Mouse (Mus musculus): ENCODE measurements at regions not wholly inside any gene's neighbourhood (a gene's known extent, or its start where the extent isn't known, plus 50 kb on each side); places are given as distances from the start of the nearest gene placed in this dataset.

DNA sequence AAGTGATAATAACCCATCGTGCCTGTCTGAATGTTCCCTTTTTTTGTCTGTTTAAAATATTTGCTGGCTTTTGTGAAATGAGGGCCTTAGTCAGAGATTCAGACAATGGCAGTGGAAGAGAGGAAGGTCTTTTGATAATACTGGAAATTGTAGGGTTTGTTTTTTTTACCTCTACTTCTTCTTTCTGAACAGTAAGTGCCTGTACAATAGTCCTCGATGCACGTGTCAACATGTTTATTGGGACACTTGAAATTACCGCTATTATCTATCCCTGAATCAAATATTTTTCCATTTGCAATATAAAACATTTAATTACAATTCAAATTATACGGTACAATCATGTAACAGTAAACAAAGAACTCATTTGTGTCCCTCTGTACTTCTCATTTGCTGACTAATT, 733.5 kb downstream of the Fam19a2 start:
- DNase-seq, result no peak

DNA sequence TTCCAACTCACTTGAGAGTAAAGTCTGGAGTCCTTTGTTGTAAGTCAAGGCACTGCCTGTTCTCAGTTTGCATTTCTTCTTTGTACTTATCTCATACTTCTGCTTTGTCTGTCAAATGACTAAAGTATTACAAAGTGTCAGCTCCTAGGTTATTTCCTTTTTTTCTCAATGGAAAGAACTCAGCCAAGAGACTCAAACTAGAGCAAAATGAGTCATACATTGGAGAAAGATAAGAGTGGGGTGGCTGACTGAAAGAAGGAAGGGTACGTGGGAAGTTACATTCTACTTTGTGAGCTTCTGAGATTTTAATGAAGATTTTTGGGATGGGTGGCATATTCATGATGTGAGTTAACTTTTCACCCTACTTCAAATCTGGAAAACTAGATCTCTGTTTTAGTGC, 735.2 kb downstream of the Fam19a2 start:
- no peak for DNase-seq

DNA sequence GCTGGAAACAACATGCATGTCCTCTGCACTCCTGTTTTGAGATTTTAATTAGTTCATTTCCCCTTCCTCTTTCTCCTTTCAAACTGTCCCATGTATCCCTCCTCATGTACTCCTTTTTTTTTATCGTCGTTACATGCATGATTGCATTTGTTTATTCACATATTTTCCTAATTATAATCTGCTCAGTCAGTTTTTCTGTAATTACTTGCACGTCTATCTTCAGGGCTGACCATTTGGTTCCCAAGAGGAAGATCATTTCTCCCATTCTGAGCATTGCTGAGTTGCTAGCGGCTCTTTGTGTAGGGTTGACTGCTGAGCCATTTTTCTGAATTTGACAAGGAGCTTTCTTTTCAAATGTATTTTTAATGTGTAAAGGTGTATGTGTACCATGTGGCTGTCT, 781.2 kb downstream of the Fam19a2 start:
- DNase-seq, result no peak

DNA sequence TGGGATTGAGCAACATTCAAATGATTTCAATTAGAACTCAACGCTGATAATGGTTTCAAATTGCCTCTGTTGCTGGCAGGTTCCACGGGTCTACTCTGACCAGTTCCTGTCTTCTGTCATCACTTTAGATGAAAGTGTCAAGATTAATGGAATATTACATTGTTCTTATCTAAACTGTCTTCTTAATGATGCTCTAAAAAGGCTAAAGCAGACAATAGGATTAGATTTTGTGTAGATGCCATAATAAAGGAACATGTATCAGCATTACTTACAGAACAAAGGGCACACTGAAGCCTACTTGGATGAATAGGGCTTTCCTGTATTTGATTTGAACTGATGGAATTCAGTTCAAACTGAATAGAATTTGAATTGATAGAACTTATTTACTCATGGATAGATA, 782.0 kb downstream of the Fam19a2 start:
- no peak for DNase-seq

DNA sequence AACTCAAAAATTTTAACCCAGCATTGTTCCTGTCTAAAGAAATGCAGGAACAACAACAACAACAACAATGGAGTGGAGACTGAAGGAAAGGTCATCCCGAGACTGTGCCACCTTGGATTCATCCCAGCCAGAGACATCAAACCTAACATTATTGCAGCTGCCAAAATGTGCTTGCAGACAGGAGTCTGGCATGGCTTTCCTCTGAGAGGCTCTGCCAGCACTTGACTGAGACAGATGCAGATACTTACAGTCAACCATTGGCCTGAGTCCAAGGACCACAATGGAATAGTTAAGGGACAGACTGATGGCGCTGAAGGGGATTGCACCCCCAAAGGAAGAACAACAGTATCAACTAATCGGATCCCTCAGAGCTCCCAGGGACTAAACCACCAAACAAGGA, 819.0 kb downstream of the Fam19a2 start:
- DNase-seq, result peak; percentile 41 to 51

DNA sequence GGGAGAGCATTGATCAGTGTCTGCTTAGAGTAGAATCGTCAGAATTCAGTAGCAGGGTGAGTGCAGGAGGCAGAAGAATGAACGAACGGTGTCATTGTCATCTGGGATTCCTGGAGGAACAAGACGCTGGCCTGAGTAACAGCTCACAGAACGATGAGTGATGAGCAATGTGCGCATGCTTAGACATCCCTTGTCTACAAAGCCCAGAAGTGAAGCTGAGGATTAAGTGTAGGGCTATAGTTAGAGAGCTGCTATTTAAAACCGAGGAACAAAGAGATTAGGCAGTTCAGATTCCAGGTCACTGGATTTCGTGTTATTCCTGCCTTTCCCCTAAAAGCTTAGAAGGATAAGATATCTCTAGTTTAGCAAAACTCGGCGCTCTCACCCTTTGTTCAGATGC, 826.8 kb downstream of the Fam19a2 start:
- no peak for DNase-seq

DNA sequence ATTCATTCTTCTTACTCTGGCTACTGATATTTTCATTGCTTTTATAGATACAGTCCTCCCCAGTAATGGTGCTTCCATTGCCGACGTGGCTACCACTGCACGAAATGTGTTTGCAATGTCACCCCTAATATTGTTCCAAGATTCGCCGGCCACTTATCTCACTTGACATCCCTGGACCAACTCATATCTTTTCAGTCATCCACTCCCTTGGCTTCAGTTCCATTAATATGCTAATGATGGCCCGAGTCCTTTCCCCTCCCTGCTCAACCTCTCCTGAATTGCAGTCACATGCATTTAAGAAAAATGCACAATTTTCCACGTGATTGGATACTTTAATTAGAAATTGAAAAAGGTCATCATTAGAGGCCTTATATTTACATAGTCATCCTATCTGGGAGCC, 827.6 kb downstream of the Fam19a2 start:
- no peak for DNase-seq

DNA sequence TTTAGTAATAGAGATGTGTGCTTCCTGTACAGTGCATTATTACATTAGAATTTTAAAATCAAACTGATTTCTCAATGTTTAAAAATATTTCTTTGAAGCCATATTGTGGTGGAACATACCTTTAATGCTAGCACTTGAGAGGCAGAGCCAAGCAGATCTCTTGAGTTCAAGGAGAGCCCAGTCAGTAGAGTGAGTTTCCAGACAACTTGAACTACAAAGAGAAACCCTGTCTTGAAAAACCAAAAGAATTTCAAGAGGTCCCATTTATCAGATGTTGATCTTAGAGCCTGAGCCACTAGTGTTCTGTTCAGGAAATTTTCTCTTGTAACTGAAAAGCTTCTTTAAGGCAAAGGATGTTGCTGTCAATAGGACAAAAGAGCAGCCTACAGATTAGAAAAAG, 855.8 kb downstream of the Fam19a2 start:
- no peak for DNase-seq

DNA sequence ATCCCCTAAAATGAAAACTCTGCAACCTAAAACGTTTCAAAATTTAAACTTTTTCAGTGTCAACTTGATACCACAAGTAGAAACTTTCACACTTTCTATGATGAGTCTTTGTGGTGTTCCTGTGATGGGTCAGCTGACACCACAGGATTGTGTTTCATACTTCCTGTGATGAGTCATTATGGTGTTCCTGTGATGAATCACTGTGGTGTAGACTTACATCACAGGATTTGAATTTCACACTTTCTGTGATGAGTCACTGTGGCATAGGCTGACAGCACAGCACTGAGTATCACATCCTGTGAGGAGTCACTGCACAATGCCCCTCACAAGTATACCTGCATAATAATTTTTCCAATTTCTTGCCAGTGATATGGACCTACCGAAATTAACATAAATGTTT, 874.7 kb downstream of the Fam19a2 start:
- DNase-seq, result no peak

DNA sequence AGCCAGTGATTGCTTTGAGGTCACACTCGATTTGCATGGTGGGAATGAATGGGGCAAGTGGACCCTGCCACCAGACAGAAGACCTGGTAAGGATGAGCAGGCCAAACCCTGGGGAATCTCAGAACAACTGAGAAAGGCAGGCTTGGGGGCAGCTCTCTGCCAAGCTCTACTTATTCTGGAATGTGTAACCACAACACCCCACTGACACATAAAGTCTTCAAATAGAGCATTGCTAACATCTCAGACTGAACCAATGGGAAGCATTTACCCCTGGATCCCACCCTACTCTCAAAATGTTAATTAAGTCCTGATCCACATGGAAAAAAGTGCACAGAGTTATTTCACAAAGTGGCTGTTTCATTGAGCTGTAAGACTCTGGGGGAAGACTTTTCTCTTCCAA, 878.5 kb downstream of the Fam19a2 start:
- no peak for DNase-seq

DNA sequence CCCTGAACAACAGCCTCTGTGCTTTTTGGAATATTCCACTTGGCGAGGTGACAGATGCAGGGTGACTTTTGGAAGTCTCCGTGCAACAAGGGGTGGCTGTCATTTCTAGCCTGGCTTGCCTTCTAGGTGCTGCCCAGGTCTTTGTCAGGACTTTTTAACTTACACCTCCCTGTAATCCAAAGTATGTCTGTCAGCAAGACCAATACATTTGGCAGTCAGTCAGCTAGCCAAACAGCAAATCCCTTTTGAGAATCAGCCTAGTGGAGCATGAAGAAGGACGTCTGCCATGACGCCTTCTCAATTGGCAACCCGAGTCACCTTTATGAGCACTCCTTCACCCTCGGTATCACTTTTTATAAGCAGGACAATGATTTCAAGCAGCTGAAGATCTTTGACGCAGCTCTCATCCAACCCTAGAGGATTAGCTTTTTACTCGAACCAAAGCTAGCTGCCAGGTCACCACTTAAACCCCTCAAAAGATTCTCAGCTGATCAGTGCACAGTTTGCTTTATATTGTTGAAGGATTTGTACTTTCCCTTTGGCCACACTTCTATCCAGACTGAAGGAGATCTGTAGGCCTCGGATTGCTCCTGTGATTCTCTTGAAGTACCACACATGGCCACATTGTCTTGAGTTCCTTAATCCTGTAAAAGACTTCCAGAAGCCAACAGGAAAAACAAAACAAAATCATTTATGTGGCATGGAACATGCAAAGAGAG, 883.1 kb downstream of the Fam19a2 start:
- peak; percentile 41 to 48 for DNase-seq

DNA sequence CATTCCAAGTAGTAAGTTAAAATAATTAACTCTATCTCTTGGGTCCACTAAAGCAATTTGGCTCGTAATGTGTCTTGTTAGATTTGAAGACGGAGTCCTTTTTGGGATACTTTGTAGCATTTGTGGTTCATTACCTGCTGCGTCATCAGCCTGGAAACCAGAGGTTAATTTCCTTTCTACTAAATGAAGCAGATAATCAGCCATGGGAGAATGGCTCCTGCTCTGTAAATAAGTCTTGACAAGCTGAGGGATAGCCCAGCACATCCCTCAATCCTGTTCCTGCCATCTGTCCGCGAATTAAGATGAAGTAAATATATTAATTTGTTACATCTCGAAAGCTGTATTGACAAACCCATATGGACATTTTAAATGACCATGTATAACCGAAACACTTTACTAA, 899.6 kb downstream of the Fam19a2 start:
- peak; percentile 13 to 14 for DNase-seq

DNA sequence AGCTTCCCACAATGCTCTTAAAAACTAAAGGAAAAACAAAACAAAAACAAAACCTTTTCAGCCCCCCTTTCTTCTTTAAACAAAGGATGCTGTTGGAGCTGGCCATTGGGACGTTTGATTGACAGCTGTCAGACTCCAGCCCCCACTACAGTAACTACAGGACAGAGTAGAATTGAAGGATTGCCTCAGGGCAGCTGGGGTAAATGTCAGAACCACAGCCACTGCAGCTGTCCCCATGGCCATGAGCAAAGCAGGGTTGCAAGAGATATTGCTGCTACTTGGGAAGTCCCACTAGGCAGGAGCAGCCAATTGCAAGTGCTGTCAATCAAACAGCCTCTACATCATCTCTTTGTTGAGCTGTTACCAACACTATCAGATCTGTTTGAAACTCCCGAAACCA, 911.8 kb downstream of the Fam19a2 start:
- DNase-seq, result no peak

DNA sequence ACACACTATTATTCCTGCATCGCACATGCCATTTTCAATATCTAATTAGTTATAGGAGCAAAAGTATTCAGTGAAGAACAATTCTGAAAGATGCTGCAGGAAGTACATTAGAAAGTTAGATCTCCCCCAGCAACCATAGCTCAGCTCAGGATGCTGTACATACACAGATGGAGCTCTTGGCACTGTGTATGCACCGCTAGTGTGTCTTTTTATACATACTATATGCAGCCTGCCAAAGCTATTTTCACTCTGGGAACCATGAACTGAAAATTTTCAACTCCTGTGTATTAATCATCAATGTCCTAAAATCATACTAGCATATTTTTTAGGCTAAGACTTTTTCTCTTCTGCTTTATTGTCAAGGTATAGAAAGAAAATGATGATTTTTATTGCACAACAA, 944.5 kb downstream of the Fam19a2 start:
- no peak for DNase-seq

DNA sequence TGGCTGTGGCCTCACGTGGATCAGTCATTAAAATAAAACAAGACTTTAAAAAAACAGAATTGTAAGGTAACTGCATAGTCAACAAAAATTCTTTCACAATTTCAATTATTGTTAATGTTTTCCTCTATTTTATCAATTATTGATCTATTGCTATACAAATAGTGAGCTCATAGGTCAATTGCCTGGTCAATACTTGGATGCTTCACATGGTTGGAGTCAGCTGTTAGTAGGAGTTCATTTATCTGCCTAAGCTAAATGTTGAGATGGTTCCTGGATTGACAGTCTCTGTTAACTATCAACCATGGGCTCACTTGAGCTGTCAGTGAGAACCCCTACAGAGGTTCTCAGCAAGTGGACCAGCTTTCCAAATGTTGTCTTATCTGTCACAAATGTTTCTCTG, 955.7 kb downstream of the Fam19a2 start:
- no peak for DNase-seq

DNA sequence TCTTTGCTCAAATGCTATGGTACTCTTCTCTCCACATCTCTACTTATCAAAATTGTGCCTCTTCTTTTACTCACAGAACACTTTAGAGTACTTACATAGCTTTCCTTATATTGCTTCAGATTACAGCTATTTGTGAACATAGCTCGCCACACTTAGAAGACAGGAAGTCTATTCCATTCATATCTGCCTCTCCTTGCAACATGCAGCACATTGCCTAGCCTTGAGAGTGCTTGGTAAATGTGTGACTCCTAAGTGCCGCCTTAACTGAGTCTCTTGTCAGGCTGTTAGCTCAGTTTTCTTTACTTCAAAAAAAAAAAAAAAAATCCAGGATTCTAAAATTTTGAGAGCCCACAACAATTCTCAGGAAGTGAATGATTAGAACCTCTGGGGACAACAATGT, 958.3 kb downstream of the Fam19a2 start:
- no peak for DNase-seq

DNA sequence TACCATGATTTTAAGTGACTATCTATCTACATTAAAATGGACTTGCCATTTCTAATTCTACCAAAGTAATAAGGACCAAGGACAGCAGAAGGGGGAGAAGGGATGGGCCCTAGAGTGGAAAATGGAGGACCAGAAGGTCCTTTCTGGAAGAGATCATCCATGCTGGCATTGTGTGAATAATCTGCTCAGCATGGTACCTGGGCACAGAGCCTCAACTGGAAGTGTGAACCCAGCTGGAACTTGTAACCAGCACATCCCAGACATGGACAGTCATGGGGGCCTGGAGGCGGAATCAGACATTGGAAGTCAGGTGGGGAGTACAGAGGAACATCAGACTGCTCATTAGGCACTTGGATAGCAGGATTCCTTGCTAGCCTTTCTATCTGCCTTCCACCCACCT, 963.3 kb downstream of the Fam19a2 start:
- peak; percentile 58 to 68 for DNase-seq

DNA sequence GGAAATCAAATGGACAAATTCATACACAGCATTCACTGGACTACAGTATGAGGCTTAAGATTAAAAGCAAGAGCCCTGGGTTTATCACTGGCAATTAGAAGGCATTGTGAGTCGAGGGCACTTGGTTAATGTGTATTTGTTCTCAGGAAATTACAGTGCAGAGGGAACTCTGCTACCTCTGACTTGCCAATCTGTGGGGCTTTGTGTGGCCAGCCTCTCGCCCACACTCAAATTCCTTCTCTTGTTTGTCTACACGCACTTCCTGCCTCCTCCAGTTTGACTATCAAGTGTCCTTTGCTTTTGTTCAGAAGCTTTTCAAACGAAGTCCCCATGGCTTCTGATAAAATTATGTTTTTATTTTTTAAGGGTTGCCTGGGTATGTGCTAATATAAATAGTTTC, 985.6 kb downstream of the Fam19a2 start:
- DNase-seq, result no peak

DNA sequence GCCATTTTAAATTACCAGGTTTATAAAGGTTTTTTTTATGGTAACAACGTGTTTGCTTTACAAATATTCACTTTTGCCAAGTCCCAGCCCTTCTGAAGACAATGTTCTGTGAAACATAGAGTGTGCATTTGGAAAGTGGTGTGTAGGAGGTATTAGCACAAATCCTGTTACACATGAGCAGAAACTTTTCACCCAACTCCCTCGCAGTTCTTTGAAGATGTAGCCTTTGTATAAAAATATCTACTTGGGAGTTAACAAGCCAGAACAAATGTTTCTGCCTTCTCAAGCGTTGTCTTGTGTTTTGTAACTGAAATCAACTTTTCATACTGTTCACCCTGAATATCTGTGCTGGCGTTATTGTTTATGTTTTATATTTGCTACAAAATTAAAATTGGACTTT, 986.2 kb downstream of the Fam19a2 start:
- no peak for DNase-seq

DNA sequence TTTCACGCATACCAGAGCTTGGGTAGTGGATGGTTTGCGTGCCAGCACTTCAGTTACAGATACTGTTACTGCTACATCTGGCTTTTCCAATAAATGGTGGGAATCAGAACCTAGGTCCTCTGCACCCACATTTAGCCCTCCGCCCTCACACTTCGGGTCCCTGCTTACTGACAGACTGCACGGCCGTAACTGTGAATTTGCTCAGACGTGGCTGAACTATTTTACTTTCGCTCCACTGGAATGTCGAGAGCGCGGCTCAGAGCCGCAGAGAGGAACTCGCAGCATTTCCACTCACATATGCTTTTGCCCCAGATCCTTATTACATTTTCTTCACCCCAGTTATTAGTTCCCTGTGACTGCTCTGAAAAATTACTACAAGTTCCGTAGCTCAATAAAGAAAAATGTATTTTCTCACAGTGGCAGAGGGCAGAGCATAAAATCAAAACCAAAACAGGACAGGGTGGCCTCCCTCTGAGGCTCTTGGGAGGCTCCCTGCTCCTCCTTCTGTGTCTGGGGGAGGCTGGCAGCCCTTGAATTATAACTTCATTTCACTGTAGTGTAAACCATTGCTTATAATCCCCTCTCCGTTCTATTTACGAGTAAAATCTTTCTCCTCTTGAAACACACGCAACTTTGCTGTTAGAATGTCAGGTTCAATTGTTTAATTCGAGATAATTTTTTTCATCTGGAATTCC, 1024.7 kb downstream of the Fam19a2 start:
- DNase-seq, result no peak

DNA sequence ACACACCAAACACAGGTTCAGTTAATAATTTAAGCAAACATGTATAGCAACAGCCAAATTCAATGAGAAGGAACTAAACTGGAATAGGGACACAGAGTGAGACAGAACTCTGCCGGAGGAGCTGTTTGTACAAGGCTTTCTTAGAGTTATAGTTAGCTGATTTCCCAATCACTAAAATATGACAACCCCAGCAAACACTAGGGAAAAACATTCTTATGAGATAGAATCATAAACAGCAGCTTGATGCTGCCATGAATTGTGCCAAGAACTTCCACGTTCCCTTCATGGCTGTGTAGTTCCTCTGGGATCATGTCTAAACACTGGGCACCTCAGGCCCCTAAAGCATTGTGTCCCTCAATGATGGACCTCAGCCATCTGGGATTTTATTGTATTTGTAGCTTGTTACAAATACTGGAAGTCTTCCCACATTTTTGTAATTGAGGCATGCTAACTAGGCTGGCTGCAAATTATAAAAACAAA, 1033.4 kb downstream of the Fam19a2 start:
- no peak for DNase-seq

DNA sequence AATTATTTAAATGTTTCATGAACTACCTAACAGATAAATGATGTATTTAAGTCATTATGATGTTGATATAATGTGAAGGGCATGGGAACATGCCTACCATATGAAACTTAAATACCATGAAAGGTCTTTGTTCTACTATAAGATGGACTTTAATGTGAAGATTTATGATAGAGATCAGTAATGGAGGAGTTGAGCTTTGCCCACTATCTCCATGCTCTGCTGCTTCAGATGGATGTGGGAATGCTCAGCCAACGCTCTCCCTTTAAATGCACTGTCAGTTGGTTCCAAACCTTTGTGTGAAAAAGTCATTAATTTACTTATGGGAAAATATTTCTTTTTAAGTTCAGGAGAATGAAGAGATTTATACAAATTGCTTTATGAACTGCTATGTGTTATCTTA, 1040.9 kb downstream of the Fam19a2 start:
- DNase-seq, result no peak

DNA sequence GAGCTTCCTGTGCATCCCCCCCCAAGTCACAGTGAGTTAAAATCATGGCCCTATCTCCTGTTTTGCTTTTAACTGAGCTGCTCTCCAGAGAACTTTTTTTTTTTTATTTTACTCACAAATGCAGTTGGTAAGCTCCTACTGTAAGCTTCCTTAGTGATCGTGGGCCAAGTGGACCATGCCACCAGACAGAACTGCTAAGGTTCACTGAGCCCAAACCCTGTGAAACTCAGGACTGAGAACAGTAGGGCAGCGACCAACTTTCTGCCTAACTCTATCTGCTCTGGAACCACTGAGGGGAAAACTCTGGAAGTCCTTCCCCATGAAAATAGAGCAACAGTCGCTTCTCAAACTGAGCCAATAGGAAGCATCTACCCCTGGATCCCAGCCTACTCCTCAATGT, 1041.8 kb downstream of the Fam19a2 start:
- DNase-seq, result no peak

DNA sequence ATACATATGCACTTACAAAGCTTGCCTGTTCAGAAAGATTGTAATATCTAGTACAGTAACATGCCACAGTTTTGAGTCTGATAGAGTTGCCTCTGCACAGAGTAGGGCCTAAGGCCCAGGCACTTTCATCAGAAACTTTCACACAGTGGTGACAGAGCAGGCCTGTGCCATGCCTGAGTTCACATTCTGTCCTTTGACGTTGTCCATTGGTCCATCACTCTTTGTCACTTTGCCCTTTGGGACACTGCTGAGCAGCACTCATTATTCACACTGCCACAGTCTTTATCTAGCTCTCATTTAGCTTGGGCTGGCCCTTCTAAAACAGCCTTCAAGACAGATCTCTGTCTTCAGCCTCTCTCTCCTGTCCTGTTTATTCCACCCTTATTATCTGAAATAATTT, 1055.0 kb downstream of the Fam19a2 start:
- no peak for DNase-seq
